Mouse (Mus musculus): ENCODE measurements around the gene Hoxb3.

DNA sequence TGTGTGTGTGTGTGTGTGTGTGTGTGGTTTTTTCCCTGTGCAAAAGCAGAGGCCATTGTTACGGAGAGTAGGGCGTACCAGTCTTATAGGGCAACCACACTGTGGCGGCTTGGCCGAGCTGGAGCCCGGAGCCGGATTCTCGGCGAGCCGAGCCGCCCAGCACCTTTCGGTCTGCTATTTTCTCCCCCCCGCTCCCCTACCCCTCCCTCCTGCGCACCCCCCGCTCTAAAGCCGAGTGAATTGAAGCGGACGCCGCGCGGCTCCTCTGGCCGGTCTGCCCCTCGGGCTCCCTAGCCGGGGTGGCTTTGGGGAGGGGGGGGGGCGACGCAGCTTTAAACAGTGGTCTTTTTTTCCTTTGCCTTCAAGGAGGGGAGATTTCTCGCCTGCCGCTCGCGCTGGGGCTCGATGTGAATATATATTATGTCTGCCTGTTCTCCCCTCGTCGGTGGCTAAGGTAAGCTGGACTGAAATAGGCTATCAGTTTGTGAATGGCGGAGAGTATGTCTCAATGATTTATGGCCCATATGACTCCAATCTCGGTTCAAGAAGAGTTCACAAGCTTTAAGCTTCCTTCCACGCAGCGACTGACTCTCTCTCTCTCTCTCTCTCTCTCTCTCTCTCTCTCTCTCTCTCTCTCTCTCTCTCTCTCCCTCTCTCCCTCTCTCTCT, 17.7 kb downstream of the Hoxb3 start:
- TF ChIP-seq CTCF (IDR thresholded peaks at IDR 0.05; ENCODE audit: insufficient read depth, low read length) (no peak), POLR2A (IDR thresholded peaks at IDR 0.05; ENCODE audit: borderline replicate concordance, extremely low read depth, low read depth, low read length) (no peak)
